Mouse (Mus musculus): ENCODE measurements around the gene Them5. TPM values are rescaled to one million over a fixed set of nuclear protein-coding genes. Genes with fewer than 3 reads are reported as not detected.

The Them5 gene
- 0.07 TPM in 1 of 2 replicates, not detected in the other for polyA plus RNA-seq (2012; rRNA removed; ENCODE audit: low replicate concordance)

GRCm38 (mm10) chr3:94341959-94342422, at the start of gene Them5:
TSS of gene Them5 (plus strand) at chr3:94342099.

GRCm38 (mm10) chr3:94309633-94310363, 32.1 kb upstream of the Them5 start, which contains the start of gene Them4:
TSS of gene Them4 (plus strand) at chr3:94310089.

GRCm38 (mm10) chr3:94362138-94362537, 20.2 kb downstream of the Them5 start, which contains the start of gene C2cd4d:
TSS of gene C2cd4d (plus strand) at chr3:94362438.

GRCm38 (mm10) chr3:94372641-94373040, 30.7 kb downstream of the Them5 start, which contains the start of gene Rorc:
TSS of gene Rorc (plus strand) at chr3:94372794.

Other genes starting within 250 kb of the Them5 start
- not detected in 2 replicates for gene Gm10696, start 163.9 kb upstream of the Them5 start, polyA plus RNA-seq (2012; rRNA removed; ENCODE audit: low replicate concordance)
- not detected in 2 replicates for gene Gm5286, start 145.4 kb upstream of the Them5 start, polyA plus RNA-seq (2012; rRNA removed; ENCODE audit: low replicate concordance)
- not detected in 2 replicates for gene Gm4778, start 78.1 kb upstream of the Them5 start, polyA plus RNA-seq (2012; rRNA removed; ENCODE audit: low replicate concordance)
- gene Them4, start 32.0 kb upstream of the Them5 start, polyA plus RNA-seq (2012; rRNA removed; ENCODE audit: low replicate concordance), result 1.1 and 1.3 TPM in 2 replicates
- 1.7 and 7.8 TPM in 2 replicates for gene C2cd4d, start 20.3 kb downstream of the Them5 start, polyA plus RNA-seq (2012; rRNA removed; ENCODE audit: low replicate concordance)
- 11.2 and 22.2 TPM in 2 replicates for gene Rorc, start 30.7 kb downstream of the Them5 start, polyA plus RNA-seq (2012; rRNA removed; ENCODE audit: low replicate concordance)
- gene Lingo4, start 56.4 kb downstream of the Them5 start, polyA plus RNA-seq (2012; rRNA removed; ENCODE audit: low replicate concordance), result 0.21 and 0.33 TPM in 2 replicates
- gene Tdrkh, start 71.2 kb downstream of the Them5 start, polyA plus RNA-seq (2012; rRNA removed; ENCODE audit: low replicate concordance), result not detected in 2 replicates
- gene Mrpl9, start 101.2 kb downstream of the Them5 start, polyA plus RNA-seq (2012; rRNA removed; ENCODE audit: low replicate concordance), result 13.6 and 17.9 TPM in 2 replicates
- not detected in 2 replicates for gene Oaz3, start 101.8 kb downstream of the Them5 start, polyA plus RNA-seq (2012; rRNA removed; ENCODE audit: low replicate concordance)
- 13.9 and 23.0 TPM in 2 replicates for gene Celf3, start 136.2 kb downstream of the Them5 start, polyA plus RNA-seq (2012; rRNA removed; ENCODE audit: low replicate concordance)
- gene Riiad1, start 138.2 kb downstream of the Them5 start, polyA plus RNA-seq (2012; rRNA removed; ENCODE audit: low replicate concordance), result not detected in 2 replicates
- 2.6 and 2.8 TPM in 2 replicates for gene Snx27, start 240.6 kb downstream of the Them5 start, polyA plus RNA-seq (2012; rRNA removed; ENCODE audit: low replicate concordance)